Mouse (Mus musculus) embryo, embryonic 10 days (tissue): ENCODE results near the gene Xpo5.

Experiments used
- DNase-seq: peaks from one replicate; pipeline ENCODE4 v3.0.0-alpha.2; 2015; ENCODE audit warnings: low spot score

Gene Xpo5

DNA sequence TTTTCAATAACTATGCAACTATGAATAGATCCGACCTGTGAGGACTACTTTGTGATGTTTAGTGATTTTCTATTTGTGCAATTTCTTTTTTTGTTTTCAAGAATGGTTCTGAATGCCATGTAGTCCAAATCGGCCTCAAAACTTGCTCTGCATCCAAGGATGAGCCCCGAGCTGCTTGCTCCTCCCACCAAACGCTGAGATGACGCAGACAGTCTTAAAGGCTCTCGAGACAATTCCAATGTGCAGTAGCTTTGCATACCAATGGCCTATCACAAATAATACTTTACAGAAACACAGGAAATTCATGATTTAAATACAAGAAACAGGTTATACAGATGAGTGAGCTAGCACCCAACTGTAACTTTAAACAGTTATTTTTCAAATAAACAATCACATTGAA, 1.4 kb upstream of the Xpo5 start:
- no peak for DNase-seq

DNA sequence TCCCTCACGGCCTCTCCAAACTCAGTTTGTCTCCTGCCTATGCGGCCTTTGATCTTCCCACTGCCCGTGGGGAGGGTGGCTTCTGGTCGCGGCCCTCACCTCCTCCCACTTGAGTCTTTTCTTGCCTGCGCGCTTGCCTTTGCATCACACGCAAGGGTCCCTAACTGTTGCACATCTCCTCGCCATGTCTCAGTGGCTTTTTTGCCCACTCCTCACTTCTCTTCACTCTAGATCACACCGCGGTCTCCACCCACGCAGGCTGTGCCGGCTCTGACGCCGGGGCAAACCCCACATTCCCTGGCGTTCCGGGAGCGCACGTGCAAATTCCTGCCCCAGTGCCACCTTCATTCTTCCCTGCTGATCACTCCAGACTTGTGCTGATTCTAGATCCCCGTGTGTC, 496 bp downstream of the Xpo5 start:
- DNase-seq = no peak

DNA sequence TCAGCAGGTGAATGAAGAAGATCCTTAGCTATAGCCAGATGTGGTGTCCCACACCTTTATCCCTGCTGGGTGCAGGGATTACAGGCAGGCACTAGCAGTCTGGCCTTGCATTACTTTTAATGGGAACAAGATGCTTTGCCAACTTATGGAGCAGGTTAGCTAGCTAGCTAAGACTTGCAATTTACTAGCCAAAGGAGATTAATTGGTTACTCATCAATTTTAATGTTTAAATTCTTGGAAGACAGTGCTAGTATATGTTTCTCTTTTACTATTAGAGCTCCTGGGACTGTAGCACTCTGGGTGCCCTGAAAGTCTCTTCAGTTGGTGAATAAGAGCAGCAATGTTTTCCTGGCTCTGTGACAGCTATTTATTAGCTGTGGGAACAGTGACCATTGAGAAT, 4.1 kb downstream of the Xpo5 start:
- no peak for DNase-seq

GRCm38 (mm10) chr17:46210550-46210949, 8.0 kb downstream of the Xpo5 start:
- DNase-seq = no peak

- DNase-seq = no peak
These were observed 19.0 kb downstream of the Xpo5 start for GRCm38 (mm10) chr17:46221601-46222000.

DNA sequence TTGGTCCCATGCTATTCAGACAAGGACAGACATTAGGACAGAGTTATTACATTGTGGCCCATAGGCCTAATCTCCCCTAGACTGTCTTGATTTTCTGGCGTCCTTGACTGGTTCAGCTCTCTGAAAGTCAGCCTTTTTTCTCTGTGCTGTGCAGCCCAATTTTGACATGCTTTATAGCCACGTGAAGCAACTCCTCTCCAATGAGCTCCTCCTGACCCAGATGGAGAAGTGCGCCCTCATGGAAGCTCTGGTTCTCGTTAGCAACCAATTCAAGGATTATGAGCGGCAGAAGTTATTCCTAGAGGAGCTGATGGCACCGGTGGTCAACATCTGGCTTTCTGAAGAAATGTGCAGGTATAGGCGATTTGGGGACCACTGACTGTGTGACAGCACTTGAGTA, 25.0 kb downstream of the Xpo5 start:
- no peak for DNase-seq

DNA sequence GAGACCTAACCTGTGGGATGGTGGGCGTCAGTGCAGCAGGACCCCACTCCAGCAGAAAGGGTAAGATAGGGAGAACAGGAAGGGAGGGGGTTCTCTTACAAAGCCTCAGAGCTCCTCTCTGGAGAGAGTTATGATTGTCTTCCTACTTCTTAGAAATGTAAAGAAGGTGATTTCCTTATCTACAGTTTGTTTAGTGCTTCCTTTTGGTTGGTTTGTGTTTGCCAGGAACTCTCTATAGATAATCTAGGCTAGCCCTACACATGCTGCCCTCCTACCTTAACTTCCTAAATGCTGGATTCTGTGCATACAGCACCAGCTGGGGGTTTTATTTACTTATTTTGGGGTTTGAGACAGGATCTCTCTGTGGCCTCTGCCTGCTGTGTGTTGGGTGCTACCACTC, 33.5 kb downstream of the Xpo5 start:
- DNase-seq = no peak

DNA sequence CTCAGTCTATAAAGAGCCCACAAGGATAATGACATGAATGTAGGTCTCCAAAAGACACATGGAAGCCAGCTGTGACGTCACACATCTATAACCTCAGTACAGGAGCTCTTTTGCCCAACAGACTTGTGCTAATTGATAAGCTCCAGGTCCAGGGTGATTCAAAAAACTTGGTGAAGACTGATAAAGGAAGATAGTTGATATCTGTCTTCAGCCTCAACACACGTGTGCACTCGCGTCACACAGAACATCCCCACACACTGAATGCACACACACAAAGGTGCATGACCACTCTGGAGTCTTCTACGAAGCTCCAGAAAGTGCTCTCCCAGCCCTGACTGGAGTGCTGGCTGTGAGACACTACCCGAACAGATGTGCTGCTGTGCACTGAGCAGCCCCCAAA, 34.5 kb downstream of the Xpo5 start:
- DNase-seq = no peak

GRCm38 (mm10) chr17:46237480-46237879, 34.9 kb downstream of the Xpo5 start:
- no peak for DNase-seq

DNA sequence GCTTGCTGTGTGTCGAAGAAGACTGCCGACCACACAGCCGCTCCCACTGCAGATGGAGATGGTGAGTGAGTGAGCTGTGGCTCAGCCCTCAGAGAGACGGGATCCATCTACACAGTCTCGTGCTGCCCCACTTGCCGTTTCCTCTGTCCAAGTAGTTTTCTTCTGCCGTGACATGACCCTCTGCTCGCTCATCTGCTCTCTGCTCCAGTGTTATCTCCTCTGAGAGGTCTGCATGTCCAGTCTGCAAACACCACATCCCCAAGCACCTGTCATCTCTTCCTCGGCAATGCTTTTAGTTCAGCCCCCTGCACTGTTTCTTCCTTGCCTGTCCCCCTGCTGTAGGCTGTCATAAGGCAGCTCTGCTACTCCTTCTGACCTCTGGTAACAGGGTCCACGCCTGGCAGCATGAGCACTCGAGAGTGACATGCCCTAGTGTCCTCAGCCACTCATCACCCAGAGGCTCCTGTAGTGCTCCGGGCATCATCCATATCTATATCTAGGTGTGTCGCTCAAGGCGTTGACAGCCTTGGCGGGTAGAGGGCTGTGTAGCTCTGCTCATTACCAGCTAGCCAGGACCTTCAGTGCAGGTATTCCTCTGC, 37.0 kb downstream of the Xpo5 start:
- peak; percentile 6 for DNase-seq

DNA sequence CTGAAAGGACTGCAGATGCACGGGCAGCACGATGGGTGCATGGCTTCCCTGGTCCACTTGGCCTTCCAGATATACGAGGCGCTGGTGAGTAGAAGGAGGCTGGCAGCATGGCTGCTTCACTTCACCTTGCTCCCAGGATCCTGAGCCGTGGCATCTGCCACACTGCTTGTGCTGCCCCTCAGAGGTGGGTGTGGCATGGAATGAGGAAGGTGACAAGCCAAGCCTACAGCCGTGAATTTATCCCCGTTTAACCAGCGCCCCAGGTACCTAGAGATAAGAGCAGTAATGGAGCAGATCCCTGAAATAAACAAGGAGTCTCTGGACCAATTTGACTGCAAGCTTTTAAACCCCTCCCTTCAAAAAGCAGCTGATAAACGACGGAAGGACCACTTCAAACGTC, 38.9 kb downstream of the Xpo5 start:
- no peak for DNase-seq

DNA sequence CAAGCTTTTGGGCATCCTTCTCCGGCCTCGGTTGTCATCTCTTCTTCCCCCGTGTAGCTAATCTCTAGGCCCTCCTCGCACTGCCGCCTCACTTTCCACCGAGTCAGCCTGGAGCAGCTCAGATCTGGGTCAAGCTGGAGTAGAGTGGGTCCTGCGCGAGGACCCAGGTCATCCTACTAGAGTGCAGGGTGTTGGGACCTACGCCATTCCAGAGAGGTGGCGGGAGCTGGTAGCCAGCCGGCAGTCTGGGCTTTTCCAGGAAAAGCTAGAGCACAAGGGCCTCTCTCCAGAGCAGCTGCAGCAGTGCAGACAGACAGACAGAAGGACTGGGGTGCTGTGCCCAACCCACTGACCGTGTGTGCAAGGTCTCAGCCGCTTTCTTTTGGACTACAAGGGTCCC, 39.7 kb downstream of the Xpo5 start:
- no peak for DNase-seq

- peak; percentile 3 for DNase-seq
These were observed 40.4 kb downstream of the Xpo5 start for GRCm38 (mm10) chr17:46242993-46243392.

DNA sequence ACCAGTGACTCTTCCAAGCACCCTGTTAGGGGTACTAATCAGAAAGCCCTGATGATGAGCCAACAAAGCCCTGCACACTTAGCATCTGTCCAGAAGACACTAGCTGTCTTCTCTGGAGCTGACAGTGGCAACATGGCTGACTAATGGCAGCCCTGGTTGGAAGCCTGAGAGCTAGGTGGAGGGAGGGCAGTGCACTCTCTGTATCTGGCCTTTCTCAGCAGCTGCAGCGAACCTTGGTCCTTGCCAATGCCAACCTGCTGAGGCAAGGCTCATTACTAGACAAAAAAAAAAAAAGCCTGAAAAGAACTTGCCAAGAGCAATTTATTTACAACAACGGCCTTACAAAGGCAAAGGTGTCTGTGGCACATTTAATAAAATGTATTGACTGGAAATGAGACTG, 41.0 kb downstream of the Xpo5 start:
- DNase-seq = peak; percentile 11

GRCm38 (mm10) chr17:46244579-46244978, 42.0 kb downstream of the Xpo5 start:
- DNase-seq = peak; percentile 3

DNA sequence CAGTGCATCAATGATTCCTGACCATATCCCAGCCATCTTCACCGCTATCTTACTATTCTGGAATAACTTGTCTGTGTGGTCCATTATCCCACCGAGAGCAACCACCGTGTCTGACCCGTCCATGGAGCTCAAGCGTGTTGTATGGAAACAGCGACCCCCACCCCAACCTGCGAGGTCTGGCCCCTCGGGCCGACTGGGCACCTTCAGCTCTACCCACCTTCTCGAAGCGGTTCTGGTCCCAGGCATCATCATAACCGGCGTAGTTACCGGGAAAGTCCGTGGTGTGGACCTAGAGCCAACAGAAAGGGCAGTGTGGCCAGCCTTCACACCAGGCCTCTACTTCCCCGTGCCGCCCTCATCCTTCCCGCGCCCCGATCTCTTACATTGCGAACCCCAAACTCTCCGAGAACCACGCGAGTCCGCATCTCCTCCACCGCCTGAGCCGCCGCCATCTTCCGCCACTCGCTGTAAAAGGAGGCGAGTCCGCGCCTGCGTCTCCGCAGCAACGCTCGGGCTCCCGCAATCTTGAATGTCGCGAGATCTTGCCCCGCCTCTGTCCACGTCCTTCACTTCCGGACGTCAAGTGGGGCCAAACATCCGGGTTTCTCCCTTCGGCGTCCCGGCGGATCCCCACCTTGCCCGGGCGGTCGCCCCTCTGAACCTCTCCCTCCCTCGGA, 45.1 kb downstream of the Xpo5 start, which contains the start of the genes Polr1c and Yipf3:
Gene Polr1c (minus strand): TSS at position 543 of the 677 bp plus-strand sequence.
Gene Yipf3 (plus strand): TSS at position 569 of the 677 bp plus-strand sequence.
- DNase-seq = peak; percentile 99

DNA sequence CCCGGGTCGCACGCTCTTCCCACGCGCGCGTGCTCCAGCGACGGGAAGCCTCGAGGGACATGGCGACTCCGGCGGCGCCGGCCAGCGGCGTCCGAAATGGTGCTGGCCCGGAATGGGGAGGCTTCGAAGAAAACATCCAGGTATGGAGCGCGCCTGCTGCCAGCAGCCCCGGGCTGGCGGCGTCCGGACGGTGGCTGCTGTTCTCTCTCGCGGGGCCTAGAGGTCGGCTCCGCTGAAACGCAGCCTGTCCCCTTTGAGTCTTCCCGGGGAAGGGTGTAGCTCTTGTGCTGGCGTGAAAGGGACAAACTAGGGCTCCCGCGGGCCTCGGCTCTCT, 45.6 kb downstream of the Xpo5 start:
- DNase-seq = no peak

DNA sequence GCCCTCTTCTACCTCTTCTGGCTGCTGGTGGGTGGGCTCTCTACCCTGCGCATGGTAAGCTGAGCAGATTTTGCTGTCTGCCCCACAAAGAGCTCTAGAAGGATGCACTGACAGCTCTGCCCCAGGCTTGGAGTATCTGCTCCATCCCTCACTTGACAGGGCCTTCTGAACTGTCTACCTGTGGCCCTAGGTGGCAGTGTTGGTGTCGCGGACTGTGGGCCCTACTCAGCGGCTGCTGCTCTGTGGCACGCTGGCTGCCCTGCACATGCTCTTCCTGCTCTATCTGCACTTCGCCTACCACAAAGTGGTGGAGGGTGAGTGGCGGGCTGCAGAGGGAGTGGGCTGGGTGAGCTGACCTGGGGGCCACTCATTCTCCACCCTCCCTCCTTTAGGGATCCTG, 48.6 kb downstream of the Xpo5 start:
- no peak for DNase-seq

DNA sequence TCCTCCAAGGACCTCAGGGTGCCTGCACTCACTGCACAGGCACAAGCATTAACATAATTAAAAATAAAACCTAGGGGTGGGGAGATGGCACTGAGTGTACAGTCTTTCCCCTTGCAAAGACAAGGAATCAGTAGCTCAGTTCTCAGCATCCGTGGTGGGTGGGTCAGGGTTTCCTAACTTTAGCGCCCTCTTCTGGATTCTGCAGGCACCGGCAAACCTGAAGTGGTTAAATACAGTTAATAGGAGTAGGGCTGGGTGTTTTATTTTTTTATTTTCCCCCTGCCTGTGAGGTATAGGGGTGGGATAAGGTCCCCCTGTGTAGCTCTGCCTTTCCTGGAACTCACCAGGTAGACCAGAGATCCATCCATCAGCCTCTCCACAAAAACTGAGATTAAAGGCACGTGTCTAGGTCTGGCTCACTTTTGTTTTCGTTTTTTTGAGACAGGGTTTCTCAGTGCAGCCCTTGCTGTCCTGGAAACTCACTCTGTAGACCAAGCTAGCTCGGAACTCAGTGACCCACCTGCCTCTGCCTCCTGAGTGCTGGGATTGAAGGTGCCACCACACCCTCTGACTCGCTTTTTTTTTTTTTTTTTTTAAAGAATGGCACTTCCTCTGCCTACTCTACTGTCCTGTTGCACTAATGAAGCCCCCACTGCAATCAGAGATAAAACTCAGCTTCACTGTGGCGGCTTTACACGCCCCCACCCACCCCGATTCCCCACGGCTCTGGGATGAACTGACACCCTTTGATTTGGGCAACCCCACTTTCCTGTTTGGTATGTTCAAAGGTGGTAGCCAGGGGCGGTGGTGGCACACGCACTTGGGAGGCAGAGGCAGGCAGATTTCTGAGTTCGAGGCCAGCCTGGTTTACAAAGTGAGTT, 50.2 kb downstream of the Xpo5 start:
- DNase-seq = peak; percentile 69

- DNase-seq = peak; percentile 96
These were observed 51.0 kb downstream of the Xpo5 start, which contains the start of gene Lrrc73 for GRCm38 (mm10) chr17:46253452-46254084. Gene Lrrc73, plus strand, starts transcription at chr17:46253531.

- no peak for DNase-seq
These were observed 51.5 kb downstream of the Xpo5 start for GRCm38 (mm10) chr17:46254106-46254505.

GRCm38 (mm10) chr17:46255147-46255546, 52.6 kb downstream of the Xpo5 start:
- DNase-seq = no peak
